Mouse (Mus musculus): Measurements from ENCODE around the gene Rbm47. TPM values are rescaled to one million over a fixed set of nuclear protein-coding genes. Genes with fewer than 3 reads are reported as not detected.

Rbm47 gene
- polyA plus RNA-seq, 1 experiment from 2014 or later, result 45.6 TPM

- Histone ChIP-seq H3K9me3 (ENCODE audit: control insufficient read depth, low read length) (no peaks in the 10 kb centered on the region; the same call in 1 of the 2 replicates), H3K9ac (ENCODE audit: low read depth, low read length) (no peak overlapping the region), H3K4me2 (replicated peaks; ENCODE audit: low read depth, low read length) (no peak overlapping the region), H3K36me3 (ENCODE audit: control insufficient read depth, insufficient read depth, low read length) (0 out of 2 replicates have a peak, but pooled peaks cover 4% of the 10 kb centered on the region), H3K4me1 (ENCODE audit: control insufficient read depth, insufficient read depth, low read length) (peaks cover 10% of the 10 kb centered on the region; the same call in 1 of the 2 replicates), H3K4me3 (ENCODE audit: low read length) (no peak overlapping the region), H3K27ac (ENCODE audit: low read depth, low read length) (no peak overlapping the region), H3K27me3 (ENCODE audit: control insufficient read depth, insufficient read depth, low read length) (no peaks in the 10 kb centered on the region)
- no peak for ATAC-seq (ENCODE audit: low FRiP score, low TSS enrichment)
- 85% methylated on average over 5 of the region's 5 CpGs for whole genome bisulfite sequencing
These were observed 141.2 kb downstream of the Rbm47 start for GRCm38 (mm10) chr5:66031699-66032098.

- no peak for ATAC-seq (ENCODE audit: low FRiP score, low TSS enrichment)
- Histone ChIP-seq H3K36me3 (ENCODE audit: control insufficient read depth, insufficient read depth, low read length) (peaks cover 11% of the 10 kb centered on the region; the same call in 1 of the 2 replicates), H3K9me3 (ENCODE audit: control insufficient read depth, low read length) (peaks cover 7% of the 10 kb centered on the region), H3K4me3 (ENCODE audit: low read length) (no peak overlapping the region), H3K4me2 (replicated peaks; ENCODE audit: low read depth, low read length) (no peak overlapping the region), H3K27me3 (ENCODE audit: control insufficient read depth, insufficient read depth, low read length) (no peaks in the 10 kb centered on the region), H3K9ac (ENCODE audit: low read depth, low read length) (no peak overlapping the region), H3K27ac (ENCODE audit: low read depth, low read length) (no peak overlapping the region), H3K4me1 (ENCODE audit: control insufficient read depth, insufficient read depth, low read length) (no peaks in the 10 kb centered on the region)
- 89% methylated on average over 5 of the region's 5 CpGs for WGBS
These were observed 144.7 kb downstream of the Rbm47 start for GRCm38 (mm10) chr5:66028232-66028631.

GRCm38 (mm10) chr5:66027206-66027605, 145.7 kb downstream of the Rbm47 start:
- over 99% methylated on average over 8 of the region's 8 CpGs for WGBS
- no peaks in the 10 kb centered on the region for H3K27me3 ChIP-seq (ENCODE audit: control insufficient read depth, insufficient read depth, low read length)

GRCm38 (mm10) chr5:66026796-66027195, 146.1 kb downstream of the Rbm47 start:
- no peak overlapping the region for H3K4me2 ChIP-seq (replicated peaks; ENCODE audit: low read depth, low read length)
- H3K4me1 ChIP-seq (ENCODE audit: control insufficient read depth, insufficient read depth, low read length), result no peaks in the 10 kb centered on the region
- no peak overlapping the region for H3K27ac ChIP-seq (ENCODE audit: low read depth, low read length)
- no peak for ATAC-seq (ENCODE audit: low FRiP score, low TSS enrichment)
- H3K27me3 ChIP-seq (ENCODE audit: control insufficient read depth, insufficient read depth, low read length), result no peaks in the 10 kb centered on the region
- WGBS, result 98% methylated on average over 31 of the region's 31 CpGs
- peaks cover 18% of the 10 kb centered on the region; the same call in 1 of the 2 replicates for H3K36me3 ChIP-seq (ENCODE audit: control insufficient read depth, insufficient read depth, low read length)
- H3K9me3 ChIP-seq (ENCODE audit: control insufficient read depth, low read length), result peaks cover 7% of the 10 kb centered on the region
- H3K4me3 ChIP-seq (ENCODE audit: low read length), result no peak overlapping the region
- H3K9ac ChIP-seq (ENCODE audit: low read depth, low read length), result no peak overlapping the region

More at GRCm38 (mm10) chr5:66027206-66027605, 145.7 kb downstream of the Rbm47 start:
- Histone ChIP-seq H3K27ac (ENCODE audit: low read depth, low read length) (no peak overlapping the region), H3K4me2 (replicated peaks; ENCODE audit: low read depth, low read length) (no peak overlapping the region), H3K9ac (ENCODE audit: low read depth, low read length) (no peak overlapping the region), H3K36me3 (ENCODE audit: control insufficient read depth, insufficient read depth, low read length) (peaks cover 18% of the 10 kb centered on the region; the same call in 1 of the 2 replicates), H3K4me1 (ENCODE audit: control insufficient read depth, insufficient read depth, low read length) (no peaks in the 10 kb centered on the region), H3K4me3 (ENCODE audit: low read length) (no peak overlapping the region), H3K9me3 (ENCODE audit: control insufficient read depth, low read length) (peaks cover 7% of the 10 kb centered on the region)
- no peak for ATAC-seq (ENCODE audit: low FRiP score, low TSS enrichment)

- no peaks in the 10 kb centered on the region for H3K4me1 ChIP-seq (ENCODE audit: control insufficient read depth, insufficient read depth, low read length)
- no peaks in the 10 kb centered on the region for H3K36me3 ChIP-seq (ENCODE audit: control insufficient read depth, insufficient read depth, low read length)
- no peak overlapping the region for H3K4me3 ChIP-seq (ENCODE audit: low read length)
- H3K4me2 ChIP-seq (replicated peaks; ENCODE audit: low read depth, low read length), result no peak overlapping the region
- no peak overlapping the region for H3K27ac ChIP-seq (ENCODE audit: low read depth, low read length)
- ATAC-seq (ENCODE audit: low FRiP score, low TSS enrichment), result no peak
- peaks cover 2% of the 10 kb centered on the region; the same call in 1 of the 2 replicates for H3K9me3 ChIP-seq (ENCODE audit: control insufficient read depth, low read length)
- H3K9ac ChIP-seq (ENCODE audit: low read depth, low read length), result no peak overlapping the region
- no peaks in the 10 kb centered on the region for H3K27me3 ChIP-seq (ENCODE audit: control insufficient read depth, insufficient read depth, low read length)
- whole genome bisulfite sequencing, result 93% methylated on average over 2 of the region's 2 CpGs
These were observed 157.4 kb downstream of the Rbm47 start for GRCm38 (mm10) chr5:66015449-66015961.

- Histone ChIP-seq H3K36me3 (ENCODE audit: control insufficient read depth, insufficient read depth, low read length) (no peaks in the 10 kb centered on the region), H3K4me3 (ENCODE audit: low read length) (no peak overlapping the region), H3K9ac (ENCODE audit: low read depth, low read length) (no peak overlapping the region), H3K4me1 (ENCODE audit: control insufficient read depth, insufficient read depth, low read length) (no peaks in the 10 kb centered on the region), H3K27ac (ENCODE audit: low read depth, low read length) (peak overlapping the region; percentile 3; the same call in 1 of the 2 replicates), H3K4me2 (replicated peaks; ENCODE audit: low read depth, low read length) (no peak overlapping the region), H3K9me3 (ENCODE audit: control insufficient read depth, low read length) (no peaks in the 10 kb centered on the region), H3K27me3 (ENCODE audit: control insufficient read depth, insufficient read depth, low read length) (no peaks in the 10 kb centered on the region)
- peak; percentile 78 for ATAC-seq (ENCODE audit: low FRiP score, low TSS enrichment)
- 59% methylated on average over 2 of the region's 2 CpGs for WGBS
These were observed 158.5 kb downstream of the Rbm47 start for GRCm38 (mm10) chr5:66014437-66014836.

GRCm38 (mm10) chr5:66013999-66014398, 158.9 kb downstream of the Rbm47 start:
- no peak overlapping the region for H3K4me3 ChIP-seq (ENCODE audit: low read length)
- 69% methylated on average over 3 of the region's 3 CpGs for WGBS
- peak overlapping the region; percentile 3; the same call in 1 of the 2 replicates for H3K27ac ChIP-seq (ENCODE audit: low read depth, low read length)
- H3K27me3 ChIP-seq (ENCODE audit: control insufficient read depth, insufficient read depth, low read length), result no peaks in the 10 kb centered on the region
- H3K9ac ChIP-seq (ENCODE audit: low read depth, low read length), result no peak overlapping the region
- no peaks in the 10 kb centered on the region for H3K4me1 ChIP-seq (ENCODE audit: control insufficient read depth, insufficient read depth, low read length)
- peak; percentile 54; the same call in 1 of the 2 replicates for ATAC-seq (ENCODE audit: low FRiP score, low TSS enrichment)
- H3K4me2 ChIP-seq (replicated peaks; ENCODE audit: low read depth, low read length), result no peak overlapping the region
- H3K9me3 ChIP-seq (ENCODE audit: control insufficient read depth, low read length), result no peaks in the 10 kb centered on the region
- H3K36me3 ChIP-seq (ENCODE audit: control insufficient read depth, insufficient read depth, low read length), result no peaks in the 10 kb centered on the region

- Histone ChIP-seq H3K36me3 (ENCODE audit: control insufficient read depth, insufficient read depth, low read length) (no peaks in the 10 kb centered on the region), H3K27me3 (ENCODE audit: control insufficient read depth, insufficient read depth, low read length) (no peaks in the 10 kb centered on the region), H3K4me3 (ENCODE audit: low read length) (no peak overlapping the region), H3K4me2 (replicated peaks; ENCODE audit: low read depth, low read length) (no peak overlapping the region), H3K9ac (ENCODE audit: low read depth, low read length) (no peak overlapping the region), H3K27ac (ENCODE audit: low read depth, low read length) (no peak overlapping the region), H3K4me1 (ENCODE audit: control insufficient read depth, insufficient read depth, low read length) (no peaks in the 10 kb centered on the region), H3K9me3 (ENCODE audit: control insufficient read depth, low read length) (no peaks in the 10 kb centered on the region)
- no peak for ATAC-seq (ENCODE audit: low FRiP score, low TSS enrichment)
- 81% methylated on average over 15 of the region's 15 CpGs for WGBS
These were observed 164.5 kb downstream of the Rbm47 start for GRCm38 (mm10) chr5:66008245-66008967.

- H3K9ac ChIP-seq (ENCODE audit: low read depth, low read length), result no peak overlapping the region
- H3K27ac ChIP-seq (ENCODE audit: low read depth, low read length), result peak overlapping the region; percentile 6; the same call in 1 of the 2 replicates
- no peaks in the 10 kb centered on the region for H3K36me3 ChIP-seq (ENCODE audit: control insufficient read depth, insufficient read depth, low read length)
- whole genome bisulfite sequencing, result 46% methylated on average over 16 of the region's 16 CpGs
- H3K4me1 ChIP-seq (ENCODE audit: control insufficient read depth, insufficient read depth, low read length), result peaks cover 6% of the 10 kb centered on the region
- no peak overlapping the region for H3K4me2 ChIP-seq (replicated peaks; ENCODE audit: low read depth, low read length)
- no peak for ATAC-seq (ENCODE audit: low FRiP score, low TSS enrichment)
- no peak overlapping the region for H3K4me3 ChIP-seq (ENCODE audit: low read length)
- H3K27me3 ChIP-seq (ENCODE audit: control insufficient read depth, insufficient read depth, low read length), result no peaks in the 10 kb centered on the region
- H3K9me3 ChIP-seq (ENCODE audit: control insufficient read depth, low read length), result no peaks in the 10 kb centered on the region
These were observed 167.8 kb downstream of the Rbm47 start for GRCm38 (mm10) chr5:66005041-66005678.

Measured in kidney, embryonic 14.5 days (tissue).